Mouse (Mus musculus) cerebellum, adult 18-20 months (tissue): ENCODE measurements around the gene Unc45a.

Experiments
- DNase-seq, 2 experiments: peaks; one replicate each; pipeline ENCODE4 v3.0.0; 2021

The Unc45a gene

GRCm38 (mm10) chr7:80324043-80324815 is 16.6 kb downstream of the Unc45a start, which contains the start of gene Rccd1:
Rccd1 (minus strand) TSS chr7:80324454.
- peak; percentile 96 to 98 for DNase-seq

GRCm38 (mm10) chr7:80323336-80323735 is 17.5 kb downstream of the Unc45a start:
- no peak for DNase-seq

- peak in 1 of 2 experiments; percentile 16 for DNase-seq
Measured at GRCm38 (mm10) chr7:80319846-80320496, 20.8 kb downstream of the Unc45a start.

- DNase-seq = no peak
Measured at GRCm38 (mm10) chr7:80318670-80319069, 22.1 kb downstream of the Unc45a start.

- DNase-seq = no peak
Measured at GRCm38 (mm10) chr7:80317439-80318115, 23.2 kb downstream of the Unc45a start.

GRCm38 (mm10) chr7:80315733-80316132 is 25.1 kb downstream of the Unc45a start:
- DNase-seq = no peak

- DNase-seq = no peak
Measured at GRCm38 (mm10) chr7:80310771-80311170, 30.0 kb downstream of the Unc45a start.

- no peak for DNase-seq
Measured at GRCm38 (mm10) chr7:80307766-80308165, 33.0 kb downstream of the Unc45a start.

GRCm38 (mm10) chr7:80301522-80301921 is 39.3 kb downstream of the Unc45a start:
- DNase-seq = no peak

GRCm38 (mm10) chr7:80299568-80299967 is 41.2 kb downstream of the Unc45a start:
- DNase-seq = no peak

GRCm38 (mm10) chr7:80298754-80299153 is 42.1 kb downstream of the Unc45a start:
- DNase-seq = no peak

- no peak for DNase-seq
Measured at GRCm38 (mm10) chr7:80297041-80297440, 43.8 kb downstream of the Unc45a start.

GRCm38 (mm10) chr7:80296462-80296861 is 44.3 kb downstream of the Unc45a start:
- DNase-seq = no peak

GRCm38 (mm10) chr7:80294764-80295648 is 45.8 kb downstream of the Unc45a start:
- no peak for DNase-seq

GRCm38 (mm10) chr7:80294062-80294763 is 46.6 kb downstream of the Unc45a start, which contains the start of gene Prc1:
Prc1 (plus strand) TSS chr7:80294450.
- DNase-seq = peak; percentile 98 to 99

GRCm38 (mm10) chr7:80287736-80288135 is 53.1 kb downstream of the Unc45a start:
- no peak for DNase-seq

GRCm38 (mm10) chr7:80285725-80286124 is 55.1 kb downstream of the Unc45a start:
- no peak for DNase-seq

- no peak for DNase-seq
Measured at GRCm38 (mm10) chr7:80284391-80284790, 56.4 kb downstream of the Unc45a start.

- no peak for DNase-seq
Measured at GRCm38 (mm10) chr7:80283226-80283918, 57.4 kb downstream of the Unc45a start.

- no peak for DNase-seq
Measured at GRCm38 (mm10) chr7:80281646-80282045, 59.2 kb downstream of the Unc45a start.

- DNase-seq = no peak
Measured at GRCm38 (mm10) chr7:80280998-80281397, 59.8 kb downstream of the Unc45a start.
